Comparison of ENCODE assay signal across 23 mouse cellular contexts in genomic region chr1:77336937-77337336, GRCm38 (mm10).
"Had no signal": no experiment of that assay in that cellular context is flagged by ENCODE, and none has a peak within 500 bp of the region (broad histone marks: within the 10 kb centered on the region; RNA-seq: fewer than 3 reads in every experiment).

No protein-coding gene starts in this region.

- H3K27me3 ChIP-seq: intestine, embryonic 15.5 days; limb, embryonic 12.5 days; limb, embryonic 15.5 days; lung, embryonic 15.5 days; megakaryocyte, embryonic 14.5 days; midbrain, embryonic 13.5 days; neural tube, embryonic 13.5 days; stomach, embryonic 15.5 days had no signal

- H3K4me3 ChIP-seq: intestine, embryonic 15.5 days; left cerebral cortex, adult 2 months; limb, embryonic 12.5 days; limb, embryonic 15.5 days; lung, embryonic 15.5 days; megakaryocyte, embryonic 14.5 days; midbrain, embryonic 10.5 days; midbrain, embryonic 13.5 days; myocyte; neural tube, embryonic 13.5 days; stomach, embryonic 15.5 days had no signal

- H3K4me2 ChIP-seq: intestine, embryonic 15.5 days; limb, embryonic 12.5 days; limb, embryonic 15.5 days; liver, embryonic 11.5 days; lung, embryonic 15.5 days; midbrain, embryonic 13.5 days; neural tube, embryonic 13.5 days; stomach, embryonic 15.5 days had no signal

- H3K27ac ChIP-seq: hindbrain, postnatal 0 days; intestine, embryonic 15.5 days; left cerebral cortex, adult 2 months; limb, embryonic 12.5 days; limb, embryonic 15.5 days; liver, embryonic 14.5 days; lung, embryonic 15.5 days; midbrain, embryonic 10.5 days; midbrain, embryonic 13.5 days; neural tube, embryonic 13.5 days; stomach, embryonic 15.5 days had no signal

- H3K4me1 ChIP-seq: intestine, embryonic 15.5 days; lung, embryonic 15.5 days; megakaryocyte, embryonic 14.5 days; neural tube, embryonic 13.5 days; stomach, embryonic 15.5 days had no signal

- H3K9ac ChIP-seq: intestine, embryonic 15.5 days; limb, embryonic 12.5 days; limb, embryonic 15.5 days; liver, embryonic 14.5 days; liver, postnatal 0 days; lung, embryonic 15.5 days; midbrain, embryonic 13.5 days; neural tube, embryonic 13.5 days; stomach, embryonic 15.5 days had no signal

- ATAC-seq: hindbrain, postnatal 0 days; intestine, embryonic 15.5 days; liver, postnatal 0 days; midbrain, embryonic 13.5 days; midbrain, embryonic 16.5 days had no signal

- DNase-seq: layer of hippocampus, postnatal 36 days; liver, postnatal 0 days; lung, postnatal 10 days; lung, postnatal 36 days; retina, postnatal 1 day; right cerebral cortex, postnatal 25 days; spleen, adult 18-20 months; thymus, postnatal 25 days had no signal

- H3K9me3 ChIP-seq: intestine, embryonic 15.5 days; limb, embryonic 12.5 days; limb, embryonic 15.5 days; lung, embryonic 15.5 days; megakaryocyte, embryonic 14.5 days; midbrain, embryonic 10.5 days; midbrain, embryonic 13.5 days; neural tube, embryonic 13.5 days; stomach, embryonic 15.5 days had no signal

- H3K36me3 ChIP-seq: intestine, embryonic 15.5 days; limb, embryonic 12.5 days; limb, embryonic 15.5 days; lung, embryonic 15.5 days; midbrain, embryonic 10.5 days; midbrain, embryonic 13.5 days; neural tube, embryonic 13.5 days; stomach, embryonic 15.5 days had no signal
